Mouse (Mus musculus) megakaryocyte, embryonic 14.5 days (primary cell): Measurements from ENCODE around the gene Nxph1. TPM values are rescaled to one million over a fixed set of nuclear protein-coding genes. Genes with fewer than 3 reads are reported as not detected.

ENCODE experiments used
- H3K27me3 ChIP-seq: replicated peaks from 2 replicates; pipeline ENCODE3; 2012; ENCODE audit warnings: inconsistent platforms
- H3K36me3 ChIP-seq: replicated peaks from 2 replicates; pipeline ENCODE3; 2012; ENCODE audit warnings: low read length, inconsistent platforms, mixed read lengths
- H3K4me1 ChIP-seq: 2 replicates; pipeline ENCODE4 v1.6.1; 2012; ENCODE audit warnings: inconsistent platforms
- H3K4me3 ChIP-seq: replicated peaks from 2 replicates; pipeline ENCODE3; 2012; ENCODE audit warnings: moderate library complexity, mild to moderate bottlenecking, inconsistent platforms
- H3K9me3 ChIP-seq: 2 replicates; pipeline ENCODE4 v1.6.1; 2012; ENCODE audit warnings: inconsistent platforms
- FLI1 ChIP-seq: IDR thresholded peaks from 2 replicates; pipeline ENCODE4 v1.6.1; 2012; ENCODE audit warnings: low read length, inconsistent platforms, mixed read lengths
- GATA1 ChIP-seq: IDR thresholded peaks from 3 replicates; pipeline ENCODE4 v1.6.1; 2012; ENCODE audit warnings: mixed read lengths, low read length, inconsistent platforms, borderline replicate concordance
- polyA plus RNA-seq: library from polyadenylated mRNA; stranded (reverse); fragments of >175 nt; gene quantifications from 2 replicates; pipeline ENCODE4 v1.2.3, GENCODE M21; 2012; ENCODE audit warnings: low replicate concordance; ENCODE audit not compliant: insufficient read depth

Gene Nxph1
- polyA plus RNA-seq, 1 experiment, result not detected

GRCm38 (mm10) chr6:9220724-9221453 lies 272.7 kb downstream of the Nxph1 start:
- no peaks in the 10 kb centered on the region for H3K36me3 ChIP-seq
- no peaks in the 10 kb centered on the region for H3K27me3 ChIP-seq
- H3K4me1 ChIP-seq, result no peaks in the 10 kb centered on the region
- TF ChIP-seq FLI1 (no peak), GATA1 (no peak)
- H3K9me3 ChIP-seq, result no peaks in the 10 kb centered on the region
- H3K4me3 ChIP-seq, result no peak overlapping the region

- no peaks in the 10 kb centered on the region for H3K4me1 ChIP-seq
- TF ChIP-seq GATA1 (no peak), FLI1 (no peak)
- no peaks in the 10 kb centered on the region for H3K9me3 ChIP-seq
- H3K4me3 ChIP-seq, result no peak overlapping the region
- no peaks in the 10 kb centered on the region for H3K36me3 ChIP-seq
- no peaks in the 10 kb centered on the region for H3K27me3 ChIP-seq
Observed at GRCm38 (mm10) chr6:9234802-9235201, 286.6 kb downstream of the Nxph1 start.

- Histone ChIP-seq H3K4me1 (no peaks in the 10 kb centered on the region), H3K9me3 (no peaks in the 10 kb centered on the region), H3K36me3 (no peaks in the 10 kb centered on the region), H3K27me3 (no peaks in the 10 kb centered on the region), H3K4me3 (no peak overlapping the region)
- TF ChIP-seq FLI1, result no peak
- TF ChIP-seq GATA1, result no peak
Observed at GRCm38 (mm10) chr6:9267998-9268397, 319.8 kb downstream of the Nxph1 start.

Other genes with a start within 250 kb of the Nxph1 start
- 14.6 and 48.6 TPM in 2 replicates for gene Ica1, start 169.9 kb upstream of the Nxph1 start, polyA plus RNA-seq